Mouse (Mus musculus): ENCODE measurements around the gene Uck1.

GRCm38 (mm10) chr2:32252658-32253057 lies 7.3 kb downstream of the Uck1 start:
- TF ChIP-seq MYOG (IDR thresholded peaks at IDR 0.05; ENCODE audit: control insufficient read depth in 1 of 3, insufficient read depth in 1 of 3, insufficient read length in 2 of 3, low read depth in 2 of 3) (no peak), POLR2A (IDR thresholded peaks at IDR 0.05; ENCODE audit: insufficient read length, low read depth) (no peak), USF1 (IDR thresholded peaks at IDR 0.05; ENCODE audit: low read depth) (no peak), CEBPB (IDR thresholded peaks at IDR 0.05; ENCODE audit: insufficient read depth, poor library complexity, severe bottlenecking) (no peak), MYOD1 (IDR thresholded peaks at IDR 0.05; ENCODE audit: control insufficient read depth in 1 of 3, insufficient read length in 2 of 3, low read depth in 2 of 3) (no peak), MAX (IDR thresholded peaks at IDR 0.05; ENCODE audit: low read depth) (no peak), POLR2AphosphoS2 (IDR thresholded peaks at IDR 0.05; ENCODE audit: insufficient read length, low read depth) (no peak), TCF3 (IDR thresholded peaks at IDR 0.05; ENCODE audit: insufficient read length, low read depth) (no peak)

Measured in myocyte (in vitro differentiated cells).